Mouse (Mus musculus): ENCODE results near the gene Timm8a1. TPM values are rescaled to one million over a fixed set of nuclear protein-coding genes. Genes with fewer than 3 reads are reported as not detected.

Gene Timm8a1
- 13.6 and 29.4 TPM in 2 replicates for total RNA-seq (2015; ENCODE audit: low replicate concordance)
- total RNA-seq (2017; ENCODE audit: low replicate concordance) = 10.9 and 15.2 TPM in 2 replicates

- ATAC-seq (replicated peaks; ENCODE audit: low FRiP score, poor library complexity, severe bottlenecking) = peak; percentile 80
These were observed at the start of gene Timm8a1 for GRCm38 (mm10) chrX:134541145-134541954. Timm8a1 (minus strand) TSS chrX:134541865.

DNA sequence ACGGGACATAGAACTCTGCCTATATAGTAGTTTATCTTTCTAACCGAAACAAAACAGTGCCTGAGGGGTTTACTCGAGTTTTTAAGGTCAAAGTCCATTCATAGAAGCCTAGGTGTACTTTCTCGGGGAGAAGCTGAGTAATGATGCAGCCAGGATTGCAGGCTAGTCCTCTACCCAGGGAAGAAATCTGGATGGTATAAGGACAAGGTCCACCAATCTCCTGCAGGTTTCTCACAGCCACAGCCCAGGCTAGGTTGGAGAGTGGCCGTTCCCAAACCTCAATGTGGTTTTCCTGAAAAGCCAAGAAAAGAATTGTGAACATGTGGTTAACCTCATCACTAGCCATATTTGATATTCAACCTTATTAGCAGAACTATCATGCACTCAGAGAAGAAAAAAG lies 48.2 kb upstream of the Timm8a1 start:
- no peak for ATAC-seq (replicated peaks; ENCODE audit: low FRiP score, poor library complexity, severe bottlenecking)

DNA sequence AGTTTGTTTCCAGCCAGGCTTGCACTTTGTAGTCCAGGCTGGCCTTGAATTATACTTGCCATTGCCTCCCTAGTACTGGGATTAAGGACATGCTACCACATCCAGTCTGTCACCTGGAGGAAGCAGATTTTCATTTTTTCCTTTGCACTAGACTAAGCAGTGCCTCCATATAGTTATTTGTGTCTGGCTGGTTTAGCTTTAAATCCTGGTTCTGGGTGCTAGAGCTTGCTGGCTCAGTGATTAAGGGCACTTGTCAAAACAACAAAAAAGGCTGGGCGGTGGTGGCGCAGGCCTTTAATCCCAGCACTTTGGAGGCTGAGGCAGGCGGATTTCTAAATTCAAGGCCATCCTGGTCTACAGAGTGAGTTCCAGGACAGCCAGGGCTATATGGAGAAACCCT lies 47.3 kb upstream of the Timm8a1 start:
- no peak for ATAC-seq (replicated peaks; ENCODE audit: low FRiP score, poor library complexity, severe bottlenecking)

DNA sequence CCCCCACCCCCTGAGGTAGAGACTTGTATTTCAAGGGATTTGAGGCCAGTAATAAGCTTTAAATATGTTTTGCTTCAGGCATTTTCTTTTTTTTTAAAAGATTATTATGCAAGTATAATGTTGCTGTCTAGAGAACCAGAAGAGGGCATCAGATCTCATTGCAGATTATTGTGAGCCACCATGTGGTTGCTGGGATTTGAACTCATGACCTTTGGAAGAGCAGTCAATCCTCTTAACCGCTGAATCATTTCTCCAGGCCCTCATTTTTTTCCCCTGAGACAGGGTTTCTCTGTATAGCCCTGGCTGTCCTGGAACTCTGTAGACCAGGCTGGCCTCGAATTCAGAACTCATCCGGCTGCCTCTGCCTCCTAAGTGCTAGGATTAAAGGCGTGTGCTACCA lies 46.6 kb upstream of the Timm8a1 start:
- no peak for ATAC-seq (replicated peaks; ENCODE audit: low FRiP score, poor library complexity, severe bottlenecking)

GRCm38 (mm10) chrX:134586447-134586846 lies 44.8 kb upstream of the Timm8a1 start:
- no peak for ATAC-seq (replicated peaks; ENCODE audit: low FRiP score, poor library complexity, severe bottlenecking)

GRCm38 (mm10) chrX:134585103-134586002 lies 43.7 kb upstream of the Timm8a1 start, which contains the start of gene Rpl36a:
Rpl36a (plus strand) TSS chrX:134585654.
- peak; percentile 96 for ATAC-seq (replicated peaks; ENCODE audit: low FRiP score, poor library complexity, severe bottlenecking)

- ATAC-seq (replicated peaks; ENCODE audit: low FRiP score, poor library complexity, severe bottlenecking) = no peak
These were observed 41.4 kb upstream of the Timm8a1 start, which contains the start of gene Btk for GRCm38 (mm10) chrX:134582888-134583669. Btk (minus strand) TSS chrX:134583570.

- no peak for ATAC-seq (replicated peaks; ENCODE audit: low FRiP score, poor library complexity, severe bottlenecking)
These were observed 40.6 kb upstream of the Timm8a1 start for GRCm38 (mm10) chrX:134582270-134582669.

- no peak for ATAC-seq (replicated peaks; ENCODE audit: low FRiP score, poor library complexity, severe bottlenecking)
These were observed 39.1 kb upstream of the Timm8a1 start for GRCm38 (mm10) chrX:134580528-134581305.

- ATAC-seq (replicated peaks; ENCODE audit: low FRiP score, poor library complexity, severe bottlenecking) = no peak
These were observed 36.2 kb upstream of the Timm8a1 start for GRCm38 (mm10) chrX:134577896-134578295.

- no peak for ATAC-seq (replicated peaks; ENCODE audit: low FRiP score, poor library complexity, severe bottlenecking)
These were observed 25.0 kb upstream of the Timm8a1 start for GRCm38 (mm10) chrX:134566536-134567222.

GRCm38 (mm10) chrX:134564326-134564725 lies 22.7 kb upstream of the Timm8a1 start:
- ATAC-seq (replicated peaks; ENCODE audit: low FRiP score, poor library complexity, severe bottlenecking) = no peak

DNA sequence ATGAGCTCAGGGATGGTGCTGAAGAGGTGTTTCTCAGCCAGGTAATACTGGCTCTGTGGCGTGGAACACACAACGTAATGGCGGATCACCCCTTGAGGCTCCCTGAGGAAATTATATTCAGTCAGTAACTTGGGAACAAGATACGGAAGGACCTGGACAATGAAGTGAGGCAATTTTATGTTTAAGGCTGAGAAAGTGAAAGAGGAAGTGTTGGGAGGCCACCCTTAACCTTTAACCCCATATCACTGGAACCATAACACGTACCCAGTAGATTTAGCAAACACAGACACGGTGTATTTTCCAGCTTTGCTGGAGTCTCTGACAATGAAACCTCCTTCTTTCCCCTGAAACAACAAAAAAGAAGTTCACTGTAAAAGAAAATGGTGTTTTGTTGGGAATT lies 12.8 kb upstream of the Timm8a1 start:
- ATAC-seq (replicated peaks; ENCODE audit: low FRiP score, poor library complexity, severe bottlenecking) = no peak

DNA sequence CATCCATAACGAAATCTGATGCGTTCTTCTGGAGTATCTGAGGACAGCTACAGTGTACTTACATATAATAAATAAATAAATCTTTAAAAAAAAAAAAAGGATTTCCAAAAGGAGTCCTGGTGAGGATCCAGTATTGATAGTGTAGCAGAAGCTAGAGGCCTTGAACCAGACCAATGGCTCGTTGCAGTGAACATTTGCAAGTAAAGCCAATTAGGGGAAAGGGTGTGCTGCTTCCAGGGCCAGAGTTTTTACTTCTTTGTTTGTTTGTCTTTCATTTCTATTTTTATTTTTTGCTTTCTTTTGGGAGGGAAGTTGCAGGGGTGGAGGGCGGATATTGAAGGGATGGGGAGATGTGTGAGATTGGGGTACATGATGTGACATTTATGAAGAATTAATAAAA lies 11.7 kb upstream of the Timm8a1 start:
- ATAC-seq (replicated peaks; ENCODE audit: low FRiP score, poor library complexity, severe bottlenecking) = no peak

DNA sequence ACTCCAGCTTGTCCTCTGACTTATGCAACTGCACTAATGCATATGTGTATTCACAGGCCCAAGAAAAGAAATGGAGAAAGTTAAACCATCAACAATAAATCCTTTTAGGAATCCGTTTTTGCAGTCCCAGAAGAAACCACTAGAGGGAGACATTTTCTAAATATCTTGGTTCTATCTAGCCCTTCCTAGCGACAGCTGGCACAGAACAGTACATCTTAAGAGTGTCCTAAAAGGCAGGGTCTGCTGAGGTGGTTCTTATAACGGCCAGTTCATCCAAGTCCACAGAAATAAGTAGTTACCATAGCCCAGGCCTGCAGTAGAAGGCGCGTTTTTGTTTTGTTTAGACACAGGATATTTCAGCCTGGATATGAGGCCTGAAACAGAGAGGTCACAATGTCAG lies 9.2 kb upstream of the Timm8a1 start:
- ATAC-seq (replicated peaks; ENCODE audit: low FRiP score, poor library complexity, severe bottlenecking) = peak; percentile 75; the same call in 1 of the 2 replicates

DNA sequence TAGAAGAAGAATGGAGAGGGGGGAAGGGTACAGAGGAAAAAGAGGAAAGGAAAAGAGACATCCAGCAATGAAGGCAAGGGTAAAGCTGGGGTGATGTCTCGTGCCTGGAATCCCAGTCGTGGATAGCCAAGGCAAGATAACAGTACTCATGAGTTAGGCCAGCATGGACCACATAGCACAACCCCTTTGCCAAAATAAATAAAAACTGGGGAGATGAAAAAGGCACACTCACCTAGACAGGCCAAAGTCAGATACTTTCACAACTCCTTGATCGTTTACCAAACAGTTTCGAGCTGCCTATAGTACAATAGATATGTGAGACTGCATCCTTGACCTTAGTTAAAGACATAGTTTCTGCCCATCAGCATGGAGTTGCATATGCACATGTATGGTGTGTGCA lies 5.7 kb upstream of the Timm8a1 start:
- ATAC-seq (replicated peaks; ENCODE audit: low FRiP score, poor library complexity, severe bottlenecking) = no peak

DNA sequence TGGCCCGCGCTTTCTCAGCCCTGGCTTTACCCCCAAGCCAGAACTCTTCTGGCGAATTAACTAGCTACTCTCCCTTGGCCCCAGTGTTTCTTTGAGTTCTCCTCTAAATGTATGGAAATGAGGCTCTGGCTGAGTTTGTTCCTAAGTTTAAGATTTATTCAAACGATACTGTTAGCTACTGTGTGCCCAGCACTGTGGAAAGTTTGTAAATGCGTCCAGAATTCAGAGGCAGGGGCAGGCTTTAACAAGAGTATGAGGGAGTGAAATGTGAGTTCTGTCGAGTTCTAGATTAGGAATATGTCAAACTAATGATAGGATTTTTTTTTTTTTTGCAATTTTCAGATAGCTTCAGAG lies 267 bp upstream of the Timm8a1 start:
- no peak for ATAC-seq (replicated peaks; ENCODE audit: low FRiP score, poor library complexity, severe bottlenecking)

- ATAC-seq (replicated peaks; ENCODE audit: low FRiP score, poor library complexity, severe bottlenecking) = 0 out of 2 replicates have a peak, but pooled peaks have one; percentile 28
These were observed 1.1 kb downstream of the Timm8a1 start for GRCm38 (mm10) chrX:134540414-134541135.
